Mouse (Mus musculus) embryo, embryonic 10.5 days (tissue): ENCODE measurements around the gene Rtl6.
A peak's percentile ranks its signal among the peaks of the same experiment; 100 is the strongest.

Experiments used
- DNase-seq: peaks from one replicate; pipeline ENCODE4 v3.0.0-alpha.2; 2015; ENCODE audit warnings: low spot score

The Rtl6 gene

DNA sequence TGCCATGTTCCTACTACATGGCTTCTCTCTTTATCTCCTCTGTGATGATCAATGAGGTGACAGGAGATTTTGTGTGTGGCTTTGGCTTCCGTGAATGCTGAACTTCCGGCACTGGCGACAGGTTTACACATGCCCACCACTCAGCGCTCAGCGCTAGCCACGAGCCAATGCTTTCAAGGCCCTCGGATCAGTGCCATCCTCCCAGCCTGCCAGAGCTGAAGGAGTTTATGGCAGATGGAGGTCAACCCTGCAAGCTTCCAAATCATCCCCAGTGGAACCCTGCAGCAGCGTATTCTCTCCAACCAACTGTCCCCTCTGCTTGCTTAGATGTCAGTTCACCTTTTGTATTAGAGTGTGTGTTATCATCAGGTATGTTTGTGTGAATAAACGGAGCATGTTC, 21.0 kb downstream of the Rtl6 start:
- no peak for DNase-seq

DNA sequence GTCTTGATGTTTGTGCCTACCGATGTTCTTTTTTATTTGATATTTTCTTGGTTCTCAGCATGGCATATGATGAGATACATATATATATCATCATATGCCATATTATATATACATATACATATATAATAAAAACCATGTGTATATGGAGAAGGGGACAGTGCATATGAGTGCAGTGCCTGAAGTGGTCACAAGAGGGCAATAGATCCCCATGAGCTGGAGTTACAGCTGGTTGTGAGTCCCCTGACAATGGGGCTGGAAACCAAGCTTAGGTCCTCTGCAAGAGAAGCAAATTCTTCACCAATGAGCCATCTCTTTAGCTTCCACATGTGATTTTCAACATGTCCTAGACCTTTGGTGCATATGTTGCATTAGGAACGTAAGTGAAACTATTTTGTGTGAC, 21.7 kb downstream of the Rtl6 start:
- no peak for DNase-seq

DNA sequence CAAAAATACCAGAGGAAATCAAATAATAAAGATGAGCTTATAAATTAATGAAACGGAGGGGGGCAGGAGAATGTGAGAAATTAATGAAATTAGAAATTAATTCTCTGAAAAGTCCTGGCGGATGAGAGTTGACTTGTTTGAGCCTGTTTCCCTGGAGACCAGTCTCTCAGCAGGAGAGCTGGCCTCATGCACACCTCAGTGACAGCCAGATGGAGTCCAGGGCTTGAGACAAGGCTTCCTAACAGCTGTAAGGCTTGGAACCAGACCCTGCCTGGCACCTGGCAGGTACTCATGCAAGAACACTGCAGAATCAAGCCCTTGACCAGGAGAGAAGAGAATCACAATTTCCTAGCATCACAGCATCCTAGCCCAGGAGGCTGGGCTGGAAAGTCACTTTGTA, 25.4 kb downstream of the Rtl6 start:
- DNase-seq = no peak

DNA sequence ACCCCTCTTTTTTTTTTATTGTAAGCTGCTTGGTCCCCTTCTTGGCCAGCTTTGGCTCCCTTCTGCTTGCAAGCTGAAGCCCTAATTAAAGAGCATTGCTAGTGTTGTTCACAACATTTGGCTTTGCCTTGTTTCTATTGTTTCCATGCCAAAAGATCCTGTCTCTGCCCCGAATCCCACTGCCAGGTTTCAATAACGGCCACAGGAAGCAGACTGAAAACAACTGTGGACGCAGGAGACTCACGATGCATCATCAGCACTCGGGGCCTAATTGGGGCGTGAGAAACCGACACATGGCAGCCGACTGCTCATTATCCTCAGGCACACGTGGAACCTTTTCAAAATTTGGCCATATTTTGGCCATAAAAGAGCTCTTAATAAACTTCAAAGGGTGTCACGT, 26.1 kb downstream of the Rtl6 start:
- DNase-seq = no peak

DNA sequence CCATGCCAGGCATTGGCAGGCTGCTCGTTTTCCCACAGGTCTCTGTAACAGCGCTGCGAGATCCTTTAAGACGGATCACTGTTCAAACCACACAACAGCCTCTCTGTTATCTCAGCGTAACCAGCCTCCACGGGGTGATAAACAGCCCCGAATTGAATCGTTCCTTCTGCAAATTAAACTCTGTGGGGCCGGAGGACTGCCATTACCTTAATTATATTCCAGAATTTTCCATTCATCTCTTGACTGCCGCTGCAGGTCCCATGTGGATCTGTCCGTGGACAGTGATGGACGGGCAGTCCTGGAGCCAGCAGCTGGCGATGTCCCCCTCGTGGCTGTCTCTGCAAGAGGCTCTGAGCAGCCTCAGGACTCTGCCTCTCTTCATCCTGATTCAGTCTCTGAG, 30.7 kb downstream of the Rtl6 start:
- no peak for DNase-seq

DNA sequence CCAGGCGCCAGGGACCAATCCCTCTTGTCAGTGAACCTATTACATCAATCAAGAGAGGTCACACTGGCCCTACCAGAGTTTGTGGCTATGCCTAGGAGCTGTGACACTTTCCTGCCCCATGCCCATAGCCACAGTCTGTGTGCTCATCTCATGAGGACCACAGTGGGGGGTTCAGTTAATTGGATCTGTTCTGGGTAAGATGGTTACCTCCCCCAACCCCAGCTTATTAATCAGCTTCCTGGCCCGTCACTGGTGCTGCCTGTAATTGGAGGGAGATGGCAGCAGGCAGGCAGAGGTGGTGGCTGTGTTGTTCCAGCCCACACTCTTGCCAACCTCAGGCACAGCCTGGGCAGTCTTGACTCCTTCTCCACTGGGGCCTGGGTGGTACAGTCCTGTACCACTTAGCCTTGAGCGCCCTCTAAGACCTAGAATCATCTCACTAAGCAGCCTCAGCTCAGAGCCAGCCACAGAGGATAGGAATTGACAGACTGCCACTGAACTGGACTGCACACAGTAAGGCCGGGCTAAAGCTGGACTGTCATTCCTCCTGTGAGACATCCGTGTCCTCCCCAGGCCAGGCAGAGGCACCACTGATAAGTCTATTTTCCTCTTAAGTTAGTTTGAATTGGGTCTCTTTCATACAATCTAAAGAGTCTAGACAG, 32.3 kb downstream of the Rtl6 start:
- no peak for DNase-seq

DNA sequence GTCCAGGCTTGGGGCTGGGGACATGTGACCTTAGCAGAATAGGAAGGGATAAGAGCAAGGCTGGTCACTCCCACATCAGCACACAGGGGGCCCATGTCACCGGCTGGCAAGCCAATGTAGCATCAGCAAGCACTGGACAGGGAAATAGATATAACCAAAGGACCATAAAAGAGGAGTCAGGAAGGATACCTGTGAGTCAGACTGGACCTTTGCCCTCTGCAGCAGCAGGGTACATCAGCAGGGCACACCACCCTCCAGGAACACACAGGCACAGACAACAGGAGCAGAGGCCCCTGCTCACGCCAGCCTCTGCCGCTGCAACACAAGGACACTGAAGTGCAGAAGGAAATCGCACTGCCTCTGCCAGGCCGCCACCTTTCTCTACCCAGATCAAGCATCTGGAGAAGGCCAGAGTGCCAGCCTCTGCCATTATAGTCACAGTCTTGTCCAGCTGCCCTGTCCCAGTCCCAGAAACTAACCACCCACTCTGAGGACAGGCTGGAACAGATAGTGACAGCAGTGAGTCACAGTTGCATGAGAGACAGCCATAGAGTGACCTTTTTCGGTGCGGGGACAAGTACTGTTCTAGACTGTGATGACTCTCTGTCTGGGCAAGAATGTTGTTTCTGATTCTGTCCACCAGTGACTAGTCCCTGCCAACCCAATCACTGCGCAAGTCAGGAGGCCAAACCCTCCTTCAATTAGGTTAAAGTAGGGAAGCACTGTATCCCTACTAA, 34.5 kb downstream of the Rtl6 start:
- DNase-seq = no peak

DNA sequence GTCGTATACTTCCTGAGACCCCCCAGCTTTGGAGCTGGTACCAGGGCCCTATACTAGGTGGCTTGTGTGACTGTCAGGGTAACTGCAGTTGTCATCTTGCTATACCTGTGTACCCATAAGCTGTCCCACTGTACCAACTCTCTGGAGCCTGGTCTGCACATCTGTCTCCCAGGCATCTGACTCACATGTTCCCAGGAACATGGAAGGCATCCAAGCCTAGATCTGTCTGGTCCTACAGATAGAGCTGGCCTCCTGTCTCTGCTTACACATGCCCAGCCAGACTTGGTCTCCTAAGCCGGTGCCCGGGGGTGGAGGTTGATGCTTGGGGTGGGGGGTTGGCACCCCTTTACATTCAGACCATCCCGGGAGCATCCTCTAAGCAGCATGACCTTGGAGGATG, 36.1 kb downstream of the Rtl6 start:
- no peak for DNase-seq

DNA sequence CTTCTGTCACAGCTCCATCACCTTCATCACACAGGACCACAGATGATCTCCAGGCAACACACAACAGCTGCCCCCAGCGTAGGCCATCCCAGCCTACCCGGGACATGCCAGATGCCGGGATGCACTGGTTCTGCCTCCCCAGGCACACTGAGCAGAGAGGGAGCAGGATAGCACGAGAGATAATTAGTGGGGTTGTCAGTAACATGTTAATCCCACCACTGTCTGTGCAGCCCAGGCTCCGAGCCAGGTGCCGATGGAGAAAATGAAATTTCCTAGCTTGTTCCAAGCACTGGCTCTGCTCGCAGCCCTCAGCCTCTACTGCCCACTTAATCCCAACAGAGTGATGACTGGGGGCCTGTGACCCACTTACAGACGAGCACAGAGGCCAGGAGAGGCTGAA, 39.1 kb downstream of the Rtl6 start:
- DNase-seq = no peak

DNA sequence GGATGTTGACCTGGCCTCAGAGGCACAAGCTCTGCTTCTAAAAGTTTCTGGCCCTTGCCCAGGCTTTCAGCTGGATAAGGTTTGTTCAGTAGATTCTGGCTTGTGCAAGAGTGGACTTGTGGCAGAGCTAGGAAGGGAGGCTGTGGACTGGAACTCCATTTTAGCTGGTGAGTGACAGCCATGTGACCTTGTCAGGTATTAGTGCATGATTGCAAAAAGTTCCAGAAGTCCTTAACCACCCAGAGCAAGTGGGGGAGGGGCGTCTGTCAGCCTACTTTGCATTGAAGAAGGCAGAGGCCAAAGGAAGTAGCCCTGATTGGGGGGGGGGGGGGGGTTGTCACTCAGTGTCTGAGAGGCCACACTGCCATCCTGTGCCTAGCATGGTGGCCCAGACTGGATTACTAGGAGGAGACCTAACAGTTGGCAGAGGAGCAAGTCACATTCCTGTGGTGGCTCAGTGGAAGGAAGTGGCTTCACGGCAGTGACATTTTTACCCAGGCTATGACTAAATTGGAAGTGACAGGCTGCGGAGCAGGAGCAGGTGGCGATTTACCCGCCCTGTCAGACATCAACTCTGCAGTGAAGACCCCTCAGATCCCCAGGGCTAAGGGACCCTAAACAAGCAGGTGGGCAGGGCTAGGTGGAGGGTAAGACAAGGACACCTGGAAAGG, 44.9 kb downstream of the Rtl6 start:
- DNase-seq = no peak

DNA sequence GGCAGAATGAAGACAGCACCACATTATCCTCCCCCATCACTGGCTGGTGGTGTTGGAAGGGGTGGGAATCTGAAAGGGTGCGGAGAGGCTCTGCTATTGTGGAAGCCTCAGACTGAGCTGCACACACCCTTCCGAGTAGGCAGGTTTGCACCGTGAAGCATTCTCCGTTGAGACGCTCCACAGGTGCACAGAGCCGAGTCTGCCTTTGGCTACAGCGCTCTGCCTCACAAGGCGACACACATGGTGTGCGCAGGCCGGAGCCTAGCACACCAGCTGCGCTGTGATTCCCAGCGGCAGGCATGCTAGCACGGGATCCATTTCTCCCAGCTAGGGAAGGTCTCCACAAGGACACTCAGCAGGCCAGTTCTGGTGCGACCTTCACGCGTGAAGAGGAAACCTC, 47.6 kb downstream of the Rtl6 start:
- DNase-seq = no peak

DNA sequence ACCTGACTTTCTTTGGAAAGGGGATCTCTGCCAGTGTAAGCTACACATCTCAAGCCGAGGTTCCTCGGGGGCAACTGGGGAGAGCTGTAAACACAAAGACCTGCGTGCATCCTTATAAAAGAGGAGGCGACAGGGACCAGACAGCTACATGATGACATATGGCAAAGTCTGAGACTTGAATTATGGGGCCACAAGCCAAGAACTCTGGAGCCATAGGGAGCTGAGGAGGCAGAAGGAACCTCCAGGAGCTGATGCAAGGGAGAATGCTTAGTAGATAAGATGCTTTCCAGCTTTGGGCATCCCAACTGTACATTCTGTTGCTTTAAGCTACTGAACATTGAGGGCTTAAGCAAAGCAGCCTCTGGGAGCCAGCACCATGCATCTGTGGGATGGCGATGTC, 48.5 kb downstream of the Rtl6 start:
- no peak for DNase-seq

DNA sequence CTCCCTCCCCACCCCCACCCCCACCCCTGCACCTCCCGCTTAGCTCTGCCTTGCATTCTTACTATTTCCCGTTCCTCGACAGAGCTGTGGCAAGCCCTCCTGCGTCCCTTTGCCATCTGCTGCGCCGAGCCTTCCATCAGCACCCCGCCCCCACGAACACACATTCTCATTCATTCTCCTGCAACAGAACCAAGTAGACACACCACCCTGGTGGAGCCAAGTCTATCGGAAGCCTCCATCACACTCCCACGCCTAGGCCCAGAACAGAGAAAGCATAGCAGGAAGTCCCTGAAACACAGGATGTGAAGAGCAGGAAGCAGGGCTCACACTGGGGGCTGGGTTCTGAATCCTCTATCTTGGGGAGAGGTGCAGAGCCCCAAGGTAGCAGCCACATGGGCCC, 51.6 kb downstream of the Rtl6 start:
- DNase-seq = no peak

DNA sequence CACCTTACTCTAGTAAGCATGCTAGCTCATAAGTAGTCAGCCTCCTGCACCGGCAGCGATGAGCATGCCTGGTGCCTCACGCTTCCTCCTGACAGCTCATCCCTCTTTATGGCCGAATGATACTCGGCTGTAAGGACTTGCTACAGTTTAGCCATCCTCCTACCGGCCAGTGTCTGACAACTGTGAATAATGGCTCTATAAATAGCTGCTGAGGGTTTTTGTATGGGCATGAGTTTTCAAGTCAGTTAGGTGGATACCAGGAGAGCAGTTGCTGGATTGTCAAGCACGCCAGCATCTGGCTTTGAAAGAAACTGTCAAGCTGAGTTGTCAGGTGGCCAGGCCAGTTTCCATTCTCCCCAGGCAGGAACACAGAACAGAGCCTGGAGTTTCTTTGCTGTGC, 52.7 kb downstream of the Rtl6 start:
- DNase-seq = peak; percentile 26
